Mouse (Mus musculus): ENCODE data around the gene Utrn.

The Utrn gene

DNA sequence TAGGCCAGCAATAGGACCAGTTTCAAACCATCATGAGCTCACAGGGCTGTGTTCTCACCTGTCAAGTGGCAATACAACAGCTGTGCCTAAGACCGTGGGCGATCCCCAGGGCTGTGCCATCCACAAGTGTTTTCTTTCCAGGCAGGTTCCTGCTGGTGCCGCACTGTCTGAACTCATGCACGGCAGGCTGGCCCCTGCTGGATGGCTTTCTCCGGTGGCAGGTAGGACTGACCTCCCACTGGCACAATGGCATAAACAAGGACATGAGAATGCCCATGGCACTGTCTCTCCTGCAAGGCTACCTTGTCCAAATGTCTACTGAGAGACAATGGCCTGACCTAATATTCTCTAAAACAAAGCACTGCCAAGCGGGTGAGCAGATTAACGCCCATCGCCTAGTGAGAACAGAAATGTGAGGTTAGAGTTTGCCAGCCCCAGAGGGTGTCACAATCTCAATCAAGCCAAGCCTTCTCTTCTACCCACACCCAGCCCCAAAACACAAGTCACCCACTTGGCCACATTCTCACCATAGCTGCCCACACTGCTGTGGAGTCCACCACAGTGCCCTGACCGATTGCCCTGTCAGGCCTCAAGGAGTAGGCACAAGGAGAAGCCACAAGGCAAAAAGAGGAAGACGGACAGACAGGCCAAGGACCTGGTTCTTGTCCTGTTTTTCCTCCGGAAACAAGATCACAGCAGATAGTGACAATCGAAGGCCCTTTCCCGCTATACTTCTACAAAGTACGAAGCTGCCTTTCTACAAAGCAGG is 32.9 kb downstream of the Utrn start:
- DNase-seq (ENCODE audit: low spot score) = no peak

DNA sequence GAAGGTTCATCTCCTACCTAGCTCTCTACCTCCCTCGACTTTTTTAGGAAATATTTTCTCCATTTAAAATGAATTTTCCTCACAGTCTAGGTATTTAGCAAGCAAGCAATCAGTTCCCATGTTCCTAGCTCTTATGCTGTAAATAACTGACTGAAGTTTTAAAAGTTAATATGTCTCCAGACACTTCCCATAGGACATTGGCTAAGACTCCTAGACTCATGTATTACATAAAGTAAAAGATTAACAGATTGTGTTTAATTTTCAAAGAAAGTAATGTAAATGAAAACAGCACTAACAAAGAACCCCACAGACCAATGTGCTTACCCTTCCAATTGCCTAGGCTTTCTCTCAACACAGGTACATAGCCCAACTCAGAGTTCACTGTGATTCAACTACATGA is 35.0 kb downstream of the Utrn start:
- no peak for DNase-seq (ENCODE audit: low spot score)

DNA sequence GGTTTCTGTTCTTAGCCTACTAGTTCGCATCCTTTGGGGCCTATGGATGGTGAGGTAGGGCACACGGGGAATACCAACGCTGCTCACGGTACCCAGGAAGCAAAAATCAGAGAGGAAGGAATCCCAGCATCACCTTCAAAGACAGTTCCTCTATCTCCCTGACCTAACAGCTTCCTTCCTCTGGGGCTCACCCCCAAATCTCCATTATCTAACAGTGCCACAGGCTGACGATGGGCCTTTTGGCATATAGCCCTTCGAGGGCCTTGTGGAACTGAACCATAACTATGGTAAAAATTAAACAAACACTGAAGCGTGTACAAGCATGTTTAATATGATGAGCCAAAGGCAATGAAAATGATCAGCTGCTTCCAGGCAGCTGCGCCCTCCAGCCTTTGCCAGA is 37.0 kb downstream of the Utrn start:
- DNase-seq (ENCODE audit: low spot score) = no peak

DNA sequence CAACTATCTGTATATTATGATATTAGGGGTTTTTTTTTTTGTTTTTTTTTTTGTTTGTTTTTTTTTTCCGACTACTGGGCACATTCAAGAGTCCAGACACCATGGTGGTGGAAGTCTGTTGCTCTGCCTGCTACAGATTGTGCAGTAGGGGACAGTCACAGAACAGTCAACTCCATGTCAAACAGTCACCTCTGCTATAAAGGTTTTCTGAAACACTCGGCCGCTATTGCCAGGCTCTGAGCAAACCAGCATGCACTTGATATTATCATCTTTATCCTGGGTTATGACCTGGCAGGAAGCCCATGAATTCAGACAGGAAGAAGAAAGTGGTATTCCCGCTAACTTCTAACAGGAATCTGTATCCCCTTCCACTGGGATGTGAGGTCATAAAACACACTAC is 41.4 kb downstream of the Utrn start:
- DNase-seq (ENCODE audit: low spot score) = no peak

DNA sequence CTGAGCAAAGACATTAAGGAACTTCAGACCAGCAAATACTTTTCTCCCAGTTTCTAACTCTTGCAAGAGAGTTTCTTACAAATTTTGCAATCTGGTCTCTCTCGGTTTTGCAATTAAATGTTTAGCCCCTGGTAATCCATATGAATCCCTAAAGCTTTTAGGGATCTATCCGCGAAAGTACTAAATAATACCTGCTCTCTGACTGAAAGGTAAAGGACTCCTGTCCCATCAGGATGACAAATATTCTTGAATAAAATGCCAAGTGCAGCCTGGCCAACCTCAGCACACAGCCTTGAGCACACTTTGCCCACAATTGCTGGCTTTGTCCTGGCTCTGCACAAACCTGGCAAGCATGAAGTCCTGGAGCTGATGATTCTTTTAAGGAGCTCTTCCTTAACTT is 41.9 kb downstream of the Utrn start:
- DNase-seq (ENCODE audit: low spot score) = no peak

DNA sequence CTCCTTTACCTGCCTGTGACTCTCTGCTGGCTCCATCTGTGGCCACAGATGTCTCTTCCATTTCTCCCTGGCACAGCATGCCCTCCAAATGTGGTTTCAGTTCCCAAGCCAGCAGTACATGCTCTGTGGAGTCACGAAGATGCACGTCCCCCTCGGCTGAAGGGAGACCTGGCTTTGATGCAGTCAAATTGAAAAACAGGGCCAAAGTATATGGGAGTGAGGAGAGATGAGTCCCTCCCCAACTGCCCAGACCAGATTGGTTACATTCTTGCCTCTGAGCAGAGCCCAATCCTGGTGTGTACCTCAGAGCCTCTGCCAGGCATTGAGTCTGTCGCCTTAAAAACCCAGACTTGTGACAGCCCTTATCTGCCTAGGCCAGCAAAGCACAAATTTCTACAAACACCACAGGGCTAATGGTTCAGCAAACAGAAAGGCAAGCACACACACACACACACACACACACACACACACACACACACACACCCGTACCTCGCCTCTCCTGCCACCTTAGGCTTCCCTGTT is 42.3 kb downstream of the Utrn start:
- no peak for DNase-seq (ENCODE audit: low spot score)

DNA sequence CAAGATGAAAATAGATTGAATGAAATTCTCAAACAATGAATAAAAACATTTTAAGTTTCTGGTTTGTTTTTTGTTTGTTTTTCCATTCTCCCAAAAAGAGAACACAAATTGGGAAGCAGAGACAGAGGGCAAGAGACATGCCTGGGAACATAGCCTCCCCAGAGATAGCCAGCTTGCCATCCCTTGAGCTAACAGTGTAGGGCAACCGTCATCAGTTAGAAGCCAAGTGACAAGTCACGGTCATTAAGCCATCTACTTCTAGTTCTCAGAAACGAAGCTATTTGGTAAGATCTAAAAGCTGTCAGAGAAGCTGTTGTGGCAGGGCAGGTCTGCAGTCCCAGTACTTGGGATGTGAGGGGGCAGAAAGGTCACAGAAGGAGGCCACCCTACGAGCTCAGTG is 44.8 kb downstream of the Utrn start:
- no peak for DNase-seq (ENCODE audit: low spot score)

DNA sequence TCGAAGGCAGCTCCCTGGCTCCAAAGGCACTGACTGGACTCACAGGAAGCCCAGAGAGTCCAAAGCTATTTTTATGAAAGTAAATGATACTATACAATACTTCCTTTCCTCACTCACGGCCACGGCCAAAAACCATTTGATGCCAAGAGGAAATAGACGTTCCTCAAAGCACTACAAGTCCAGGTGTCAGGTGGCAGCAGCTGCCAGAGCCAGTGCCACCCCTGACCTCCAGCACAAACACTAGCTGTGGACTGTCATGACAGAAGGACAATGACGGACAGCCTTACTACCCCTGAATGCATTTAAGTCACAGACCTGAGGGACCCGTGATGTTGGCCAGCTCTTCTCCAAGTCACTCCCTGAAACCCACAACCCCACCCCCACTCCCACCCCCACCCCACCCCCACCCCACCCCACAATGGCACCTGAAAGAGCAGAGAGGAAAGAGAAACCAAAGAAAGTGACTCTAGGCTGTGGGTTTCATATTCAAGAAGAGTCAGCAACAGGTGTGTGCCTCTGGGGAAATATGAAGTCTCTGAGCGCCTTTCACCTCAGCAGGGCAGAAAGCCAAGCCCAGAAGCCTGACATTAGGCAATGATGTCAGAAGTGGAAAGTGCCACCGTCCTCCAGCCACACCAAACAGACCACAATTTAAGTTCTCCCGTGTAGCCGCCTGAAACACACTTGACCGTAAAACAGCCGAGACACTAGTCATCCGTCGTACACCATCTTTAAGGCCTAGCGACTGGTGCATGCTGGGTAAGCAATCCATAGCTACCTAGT is 45.5 kb downstream of the Utrn start:
- no peak for DNase-seq (ENCODE audit: low spot score)

DNA sequence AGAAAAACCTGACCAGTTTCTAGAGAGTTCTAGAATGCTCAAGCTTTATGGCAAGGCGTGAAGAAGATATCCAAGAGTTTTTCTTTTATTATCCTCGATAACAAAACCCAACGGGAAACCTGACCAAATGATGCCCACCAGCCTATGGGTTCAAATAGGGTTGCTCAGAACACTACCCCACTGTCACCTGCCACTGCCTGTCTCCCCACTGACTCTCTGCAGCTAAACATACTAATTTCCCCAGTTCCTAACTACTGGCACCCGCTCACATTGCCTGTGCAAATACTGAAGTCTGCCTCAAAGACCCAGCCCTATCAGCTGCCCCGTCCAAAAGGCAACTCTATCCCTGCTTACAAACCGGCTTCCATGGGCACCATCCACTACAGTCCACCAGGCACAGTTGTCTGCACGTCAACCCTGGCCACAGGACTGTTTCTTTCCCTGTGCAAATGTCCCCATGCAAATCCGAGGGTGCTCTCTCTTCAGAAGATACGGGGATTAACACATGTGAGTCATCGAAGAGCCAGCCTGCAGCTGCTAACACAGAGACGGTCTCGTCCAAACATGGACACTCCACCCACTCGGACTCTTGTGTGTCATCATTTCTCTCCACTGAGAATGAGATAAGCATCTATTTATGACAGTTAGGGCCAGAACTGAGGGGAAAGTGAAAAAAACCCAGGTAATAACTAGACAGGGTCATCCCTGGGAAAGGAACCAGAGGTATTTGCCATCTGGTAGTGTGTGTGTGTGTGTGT is 48.0 kb downstream of the Utrn start:
- no peak for DNase-seq (ENCODE audit: low spot score)

DNA sequence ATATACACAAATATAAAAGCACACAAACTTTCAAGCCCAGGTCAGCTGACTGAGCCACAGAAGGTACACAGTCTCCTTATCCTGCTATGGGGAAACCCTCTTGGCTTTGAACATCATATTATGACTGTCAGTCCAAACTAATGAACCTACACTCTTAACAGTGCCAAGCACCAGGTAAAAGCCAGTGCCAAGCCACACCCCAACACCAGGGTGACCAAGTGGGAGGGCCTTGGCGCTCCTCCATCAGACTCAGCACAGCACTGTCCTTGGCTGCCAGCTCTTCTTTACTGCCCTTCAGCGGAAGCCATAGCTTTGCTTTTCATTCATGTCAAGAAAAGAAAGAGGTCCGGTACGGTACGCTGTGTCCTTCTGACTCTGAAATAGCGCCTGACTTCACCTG is 51.8 kb downstream of the Utrn start:
- peak; percentile 75 for DNase-seq (ENCODE audit: low spot score)

DNA sequence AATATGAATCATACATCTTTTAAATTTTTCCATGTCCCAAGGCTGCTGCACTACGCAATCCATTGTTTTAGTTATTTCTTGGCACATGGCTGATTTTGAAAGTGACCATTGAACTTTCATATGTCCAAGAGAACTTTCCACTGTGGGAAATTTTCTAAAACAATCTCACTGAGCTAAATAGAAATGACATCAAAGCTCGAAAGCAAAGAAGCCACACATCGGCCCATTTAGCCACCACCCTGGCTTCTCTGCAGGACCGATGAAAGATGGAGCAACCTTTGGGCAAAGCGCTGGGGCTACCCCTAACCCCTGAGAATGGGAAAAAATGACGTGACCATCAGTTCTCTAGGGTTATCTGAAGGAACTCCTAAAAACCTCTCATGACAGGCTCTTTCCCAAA is 52.6 kb downstream of the Utrn start:
- no peak for DNase-seq (ENCODE audit: low spot score)

DNA sequence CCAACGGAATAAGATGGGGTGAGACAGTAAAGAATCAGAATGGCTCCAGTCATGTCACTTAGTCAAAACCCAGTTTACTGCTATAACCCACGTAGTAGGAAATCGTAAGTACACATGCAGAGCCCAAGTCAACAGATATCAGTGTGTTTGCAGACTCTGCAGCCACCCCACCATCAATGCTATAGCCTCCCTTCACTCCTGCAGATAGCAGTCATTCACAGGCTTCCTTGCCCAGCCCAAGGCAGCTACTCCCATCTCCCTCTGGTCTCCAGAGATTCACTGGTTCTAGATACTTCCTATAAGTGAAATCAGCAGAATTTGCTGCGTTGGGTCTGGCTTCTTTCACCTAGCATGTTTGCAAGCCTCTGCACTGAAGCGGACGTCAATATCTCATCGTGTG is 54.8 kb downstream of the Utrn start:
- no peak for DNase-seq (ENCODE audit: low spot score)

DNA sequence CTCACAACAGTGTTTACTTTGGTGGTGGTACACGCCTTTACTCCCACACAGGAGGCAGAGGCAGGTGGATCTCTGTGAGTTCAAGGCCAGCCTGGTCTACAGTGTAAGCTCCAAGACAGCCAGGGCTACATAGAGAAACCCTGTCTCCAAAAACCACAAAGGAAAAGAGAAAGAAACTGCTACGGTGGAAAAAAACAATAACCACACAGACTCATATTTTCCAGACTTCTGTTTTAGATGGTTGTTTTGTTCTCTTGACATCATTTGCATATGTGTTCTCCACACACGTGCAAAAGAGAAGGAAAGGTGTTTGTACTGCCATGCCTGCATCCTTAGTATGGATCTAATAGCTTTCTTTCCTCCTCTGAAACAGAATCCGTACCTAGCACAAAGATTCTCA is 55.3 kb downstream of the Utrn start:
- DNase-seq (ENCODE audit: low spot score) = no peak

DNA sequence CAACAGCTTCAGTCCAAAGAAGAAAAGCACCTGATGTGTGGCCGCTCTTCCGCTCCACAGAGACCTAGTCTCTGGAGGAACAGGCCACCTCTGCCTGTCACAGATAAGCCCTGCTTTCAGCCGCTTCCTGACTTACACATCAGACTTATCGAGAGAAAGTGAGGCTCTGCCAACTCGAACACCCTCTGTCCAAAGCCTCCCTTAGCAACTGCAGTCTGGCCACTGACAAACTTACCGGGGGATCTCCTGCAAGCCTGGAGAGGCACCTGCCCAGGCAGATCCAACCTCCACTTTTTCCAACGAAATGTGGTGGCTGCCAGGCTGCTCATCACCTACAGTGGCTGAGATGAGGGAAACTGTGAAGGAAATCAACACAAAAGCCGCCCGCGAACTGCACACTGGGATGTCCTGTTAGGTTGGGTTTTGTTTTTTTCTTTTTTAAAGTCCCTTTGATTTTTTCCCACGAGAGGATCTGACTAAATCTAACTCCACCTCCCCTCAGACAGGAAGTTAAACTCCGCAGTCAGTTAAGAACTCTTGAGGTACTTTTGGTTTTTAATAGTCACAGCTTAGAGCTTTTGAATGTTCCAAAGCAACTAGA is 55.9 kb downstream of the Utrn start:
- no peak for DNase-seq (ENCODE audit: low spot score)

DNA sequence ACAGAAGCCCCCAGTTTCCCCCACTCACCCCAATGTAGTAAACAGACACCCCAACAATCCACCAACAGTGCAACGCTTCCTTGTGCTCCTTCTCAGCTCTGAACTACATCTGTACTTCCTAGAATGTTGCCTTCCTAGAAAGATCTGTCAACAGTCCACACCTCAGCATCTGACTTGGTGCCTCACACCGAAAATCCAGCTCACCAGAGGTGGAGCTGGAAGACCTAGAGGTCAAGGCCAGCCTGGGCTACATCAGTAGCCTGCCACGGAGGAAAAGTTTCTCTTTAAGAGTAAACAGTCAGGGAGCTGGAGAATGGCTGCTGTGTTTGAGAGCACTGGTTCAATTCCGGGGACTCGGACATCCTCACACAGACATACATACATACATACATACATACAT is 56.5 kb downstream of the Utrn start:
- no peak for DNase-seq (ENCODE audit: low spot score)

DNA sequence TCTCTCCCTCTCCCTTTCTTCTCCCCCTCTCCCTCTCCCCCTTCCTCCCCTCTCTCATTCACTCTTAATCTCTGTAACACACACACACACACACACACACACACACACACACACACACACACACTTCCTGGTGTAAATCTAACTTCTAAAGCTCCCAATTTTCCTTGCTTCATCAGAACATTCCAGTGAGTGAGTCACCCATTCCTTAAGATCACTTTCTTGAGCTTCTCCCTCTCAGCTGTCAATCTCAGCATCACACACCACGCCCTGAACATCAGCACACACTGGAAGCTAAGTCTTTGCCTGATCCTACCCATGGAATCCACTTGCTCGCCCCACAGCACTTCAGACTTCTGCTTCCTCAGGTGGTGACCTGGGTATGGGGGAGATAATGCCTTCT is 58.3 kb downstream of the Utrn start:
- DNase-seq (ENCODE audit: low spot score) = no peak

DNA sequence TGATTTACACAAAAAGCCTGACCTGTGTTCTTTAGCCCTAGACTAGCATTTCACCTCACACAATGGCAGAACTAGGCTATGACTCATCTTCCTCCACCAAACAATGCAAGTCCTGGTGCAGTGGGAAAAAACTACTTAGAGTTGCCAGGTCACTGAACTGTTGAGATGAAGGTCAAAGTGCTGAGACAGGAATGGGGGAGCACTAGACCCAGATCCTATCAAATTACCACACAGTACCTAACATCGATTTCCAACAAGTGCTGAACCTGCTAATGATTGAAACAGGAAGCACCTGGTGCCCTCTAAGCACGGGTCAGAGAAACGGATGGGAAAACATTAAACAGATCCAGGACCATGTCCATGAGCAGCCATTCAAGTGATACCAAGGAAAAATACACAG is 59.5 kb downstream of the Utrn start:
- DNase-seq (ENCODE audit: low spot score) = no peak

DNA sequence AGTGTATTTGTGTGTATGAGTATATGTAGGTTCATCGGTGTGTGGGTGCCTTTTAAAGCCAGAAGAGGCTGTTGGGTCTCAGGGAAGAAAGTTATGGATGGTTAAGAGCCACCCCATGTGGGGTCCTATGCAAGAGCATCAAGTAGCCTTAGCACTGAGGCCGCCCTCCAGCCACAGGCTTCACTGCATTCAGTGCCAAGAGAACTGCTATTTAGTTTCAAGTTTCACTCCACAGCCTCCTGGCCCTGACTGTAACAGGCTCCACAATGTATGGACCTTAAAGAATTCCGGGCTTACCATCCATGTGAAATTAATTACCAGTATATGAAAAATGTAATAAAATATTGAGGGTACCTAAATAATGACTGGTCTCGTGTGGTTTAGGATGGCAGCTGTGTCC is 60.7 kb downstream of the Utrn start:
- no peak for DNase-seq (ENCODE audit: low spot score)

DNA sequence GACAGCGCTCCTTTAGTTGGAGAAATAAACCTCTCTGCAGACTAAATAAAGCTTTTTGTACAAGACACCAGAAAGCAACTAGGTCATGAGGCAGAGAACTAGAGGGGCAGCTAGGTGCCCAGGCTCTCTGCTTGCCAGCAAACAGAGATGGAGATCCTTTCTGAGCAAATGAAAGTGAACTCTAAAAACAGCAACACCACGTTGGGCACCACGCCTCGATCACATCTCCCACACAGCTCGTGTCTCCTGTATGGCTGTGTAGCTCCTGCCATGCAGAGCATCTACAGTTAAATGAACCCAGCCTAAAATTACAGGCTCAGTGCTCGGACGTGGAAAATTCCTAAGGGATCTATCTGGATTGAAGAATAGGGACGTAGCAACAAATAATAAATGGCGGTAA is 61.5 kb downstream of the Utrn start:
- DNase-seq (ENCODE audit: low spot score) = no peak

DNA sequence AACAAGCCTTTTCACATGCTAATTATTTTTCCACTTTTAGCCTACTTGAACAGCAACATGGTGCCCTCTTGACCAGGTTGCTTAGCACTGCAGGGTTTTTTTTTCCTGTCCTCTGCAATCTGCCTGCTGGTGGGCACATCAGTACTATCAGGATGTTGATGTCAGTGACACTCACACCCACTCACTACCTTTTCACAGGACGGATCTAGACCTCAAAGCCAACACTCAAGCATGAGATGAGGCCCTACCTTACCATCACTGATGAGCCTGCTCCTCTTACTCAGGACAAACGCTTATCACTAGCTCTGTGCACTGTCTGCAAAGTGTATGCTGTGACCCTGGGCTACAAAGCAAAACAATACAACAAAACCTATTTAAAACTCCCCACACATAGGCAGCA is 63.3 kb downstream of the Utrn start:
- no peak for DNase-seq (ENCODE audit: low spot score)

DNA sequence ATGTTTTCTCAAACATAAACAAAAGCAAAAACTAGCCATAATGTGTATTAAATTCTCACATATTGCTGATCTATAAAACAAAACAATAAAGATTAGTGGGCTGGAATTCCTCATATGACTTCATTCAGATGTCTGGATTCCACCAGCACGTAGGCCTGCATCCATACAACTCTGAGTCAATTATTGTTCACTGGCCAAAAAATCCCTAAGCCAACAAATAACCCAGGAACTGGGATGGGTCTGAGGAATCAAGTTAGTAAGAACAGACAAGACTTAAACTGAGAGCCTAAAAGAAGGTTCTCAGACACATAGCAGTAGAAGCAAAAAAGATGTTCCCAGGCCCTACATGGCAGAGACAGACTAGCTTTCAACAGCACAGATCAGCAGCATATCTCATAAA is 65.2 kb downstream of the Utrn start:
- DNase-seq (ENCODE audit: low spot score) = no peak

DNA sequence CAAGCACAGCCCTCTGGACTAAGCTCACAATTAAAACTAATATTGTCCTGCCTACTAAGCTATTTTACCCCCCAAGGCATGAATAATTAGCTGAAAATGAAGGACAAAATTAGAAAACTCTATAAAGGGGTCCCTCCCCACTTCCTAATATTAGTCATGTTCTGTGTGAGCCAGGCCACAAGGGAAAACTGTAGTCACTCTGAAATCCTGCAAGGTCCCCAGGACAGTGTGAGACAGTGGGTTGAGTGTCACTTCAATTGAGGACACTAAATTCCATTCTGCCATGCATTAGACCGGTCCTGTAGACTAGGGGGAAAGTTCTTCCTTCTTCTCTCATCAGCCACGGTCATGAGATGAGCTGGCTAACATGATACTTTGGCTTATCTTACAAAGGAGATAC is 69.7 kb downstream of the Utrn start:
- no peak for DNase-seq (ENCODE audit: low spot score)
